Mouse (Mus musculus) MEL (cell line): ENCODE measurements at regions not wholly inside any gene's neighbourhood (a gene's known extent, or its start where the extent isn't known, plus 50 kb on each side); places are given as distances from the start of the nearest gene placed in this dataset.
"Not testable (repeated sequence)": the region's sequence is repeated elsewhere in the genome, so short reads cannot be mapped to it uniquely, and the experiment has no call there.

Experiments
- DNase-seq: peaks from one replicate; pipeline ENCODE4 v3.0.0; 2011; ENCODE audit warnings: low read depth, low spot score
- H3K27ac ChIP-seq: 2 replicates; pipeline ENCODE4 v1.5.1; 2012; ENCODE audit warnings: low read depth, mild to moderate bottlenecking, control low read depth, low read length, moderate library complexity; ENCODE audit not compliant: control insufficient read depth
- H3K27me3 ChIP-seq, 2 experiments: fragments of 150-350 bp in 1 of 2; sonication (generic) in 1 of 2; 2 replicates each; pipeline ENCODE4 v1.6.1; 2012; ENCODE audit warnings: low read length in 2 of 2, mild to moderate bottlenecking in 2 of 2, improper control_type of control experiment in 1 of 2, moderate library complexity in 1 of 2; ENCODE audit not compliant: insufficient read depth in 2 of 2, control insufficient read depth in 1 of 2
- H3K36me3 ChIP-seq, 2 experiments: 2 replicates each; pipeline ENCODE4 v1.6.1; 2012 to 2014; ENCODE audit warnings: low read length in 2 of 2, improper control_type of control experiment in 1 of 2, inconsistent platforms in 1 of 2, mild to moderate bottlenecking in 1 of 2; ENCODE audit not compliant: insufficient read depth in 2 of 2, control insufficient read depth in 1 of 2
- H3K4me1 ChIP-seq, 2 experiments: fragments of 150-350 bp in 1 of 2; sonication (generic) in 1 of 2; 2 replicates each; pipeline ENCODE4 v1.6.1; 2012; ENCODE audit warnings: low read length in 2 of 2, improper control_type of control experiment in 1 of 2, mild to moderate bottlenecking in 1 of 2; ENCODE audit not compliant: insufficient read depth in 2 of 2, control insufficient read depth in 1 of 2
- H3K4me3 ChIP-seq, 2 experiments: fragments of 150-350 bp in 1 of 2; sonication (generic) in 1 of 2; 2 replicates each; pipeline ENCODE4 v1.5.1; 2012; ENCODE audit warnings: low read depth in 2 of 2, low read length in 2 of 2, mild to moderate bottlenecking in 2 of 2, moderate library complexity in 2 of 2, control low read depth in 1 of 2, improper control_type of control experiment in 1 of 2; ENCODE audit not compliant: control insufficient read depth in 1 of 2, insufficient read depth in 1 of 2
- H3K79me2 ChIP-seq: 2 replicates; pipeline ENCODE4 v1.6.1; 2012; ENCODE audit warnings: mild to moderate bottlenecking, low read length, moderate library complexity; ENCODE audit not compliant: control insufficient read depth, poor library complexity, insufficient read depth
- H3K9ac ChIP-seq: 2 replicates; pipeline ENCODE4 v1.6.1; 2012; ENCODE audit warnings: low read depth, mild to moderate bottlenecking, control low read depth, low read length, moderate library complexity; ENCODE audit not compliant: control insufficient read depth, poor library complexity, severe bottlenecking
- H3K9me3 ChIP-seq: fragments of 150-350 bp; sonication (generic); replicated peaks from 2 replicates; pipeline ENCODE4 v1.6.1; 2012; ENCODE audit warnings: mild to moderate bottlenecking, low read length, improper control_type of control experiment, moderate library complexity; ENCODE audit not compliant: insufficient read depth
- BHLHE40 ChIP-seq: IDR thresholded peaks from 2 replicates; pipeline ENCODE4 v1.6.1; 2012; ENCODE audit warnings: low read depth, mild to moderate bottlenecking, inconsistent platforms, low read length, improper control_type of control experiment, borderline replicate concordance
- EP300 ChIP-seq, 2 experiments: IDR thresholded peaks; 2 replicates each; pipeline ENCODE4 v1.6.1; 2011; ENCODE audit warnings: improper control_type of control experiment in 2 of 2, low read length in 2 of 2, low read depth in 1 of 2, mild to moderate bottlenecking in 1 of 2
- ETS1 ChIP-seq: IDR thresholded peaks from 2 replicates; pipeline ENCODE4 v1.6.1; 2012; ENCODE audit warnings: low read depth, mild to moderate bottlenecking, inconsistent platforms, low read length, improper control_type of control experiment, moderate library complexity
- KAT2A ChIP-seq: conservative IDR thresholded peaks from 2 replicates; pipeline ENCODE4 v1.6.1; 2012; ENCODE audit warnings: low read depth, low read length, improper control_type of control experiment, inconsistent platforms
- MEF2A ChIP-seq: IDR thresholded peaks from 2 replicates; pipeline ENCODE4 v1.6.1; 2014; ENCODE audit warnings: low read depth, mild to moderate bottlenecking, inconsistent platforms, low read length, improper control_type of control experiment; ENCODE audit not compliant: poor library complexity, insufficient replicate concordance, severe bottlenecking; ENCODE audit errors: extremely low read depth
- MYB ChIP-seq: IDR thresholded peaks from 2 replicates; pipeline ENCODE4 v1.6.1; 2011; ENCODE audit warnings: mild to moderate bottlenecking, low read depth, low read length, improper control_type of control experiment
- MYC ChIP-seq: IDR thresholded peaks from 2 replicates; pipeline ENCODE4 v1.6.1; 2011; ENCODE audit warnings: low read depth, mild to moderate bottlenecking, low read length, improper control_type of control experiment, moderate library complexity
- RCOR1 ChIP-seq: IDR thresholded peaks from 2 replicates; pipeline ENCODE4 v1.6.1; 2012; ENCODE audit warnings: low read depth, mild to moderate bottlenecking, inconsistent platforms, low read length, improper control_type of control experiment
- TBP ChIP-seq: IDR thresholded peaks from 2 replicates; pipeline ENCODE4 v1.8.0; 2011; ENCODE audit warnings: low read depth, low read length, improper control_type of control experiment
- TCF12 ChIP-seq: IDR thresholded peaks from 2 replicates; pipeline ENCODE4 v1.6.1; 2014; ENCODE audit warnings: low read depth, mild to moderate bottlenecking, inconsistent platforms, low read length, improper control_type of control experiment, moderate library complexity
- USF2 ChIP-seq, 2 experiments: IDR thresholded peaks; 2 replicates each; pipeline ENCODE4 v1.6.1; 2011 to 2012; ENCODE audit warnings: improper control_type of control experiment in 2 of 2, low read length in 2 of 2, borderline replicate concordance in 1 of 2, inconsistent platforms in 1 of 2, low read depth in 1 of 2, mild to moderate bottlenecking in 1 of 2; ENCODE audit not compliant: insufficient read depth in 1 of 2
- ZC3H11A ChIP-seq: IDR thresholded peaks from 2 replicates; pipeline ENCODE4 v1.6.1; 2012; ENCODE audit warnings: low read depth, mild to moderate bottlenecking, inconsistent platforms, low read length, improper control_type of control experiment
- ZKSCAN1 ChIP-seq: IDR thresholded peaks from 2 replicates; pipeline ENCODE4 v1.6.1; 2012; ENCODE audit warnings: low read depth, mild to moderate bottlenecking, inconsistent platforms, low read length, improper control_type of control experiment, moderate library complexity
- ZMIZ1 ChIP-seq: IDR thresholded peaks from 2 replicates; pipeline ENCODE4 v1.6.1; 2012; ENCODE audit warnings: low read depth, mild to moderate bottlenecking, inconsistent platforms, low read length, improper control_type of control experiment, moderate library complexity

- Histone ChIP-seq H3K9me3 (no peaks in the 10 kb centered on the region), H3K27ac (no peak overlapping the region), H3K9ac (no peak overlapping the region), H3K4me1 (no peaks in the 10 kb centered on the region), H3K36me3 (no peaks in the 10 kb centered on the region), H3K79me2 (no peaks in the 10 kb centered on the region), H3K4me3 (no peak overlapping the region), H3K27me3 (no peaks in the 10 kb centered on the region)
- DNase-seq = peak; percentile 3
- TF ChIP-seq BHLHE40 (no peak), MYC (no peak), KAT2A (no peak), MEF2A (no peak), TCF12 (no peak), ZMIZ1 (no peak), RCOR1 (no peak), MYB (no peak), ETS1 (no peak), ZKSCAN1 (no peak), ZC3H11A (no peak)
Observed at GRCm38 (mm10) chr17:3023426-3023825, 91.3 kb upstream of the Scaf8 start.

DNA sequence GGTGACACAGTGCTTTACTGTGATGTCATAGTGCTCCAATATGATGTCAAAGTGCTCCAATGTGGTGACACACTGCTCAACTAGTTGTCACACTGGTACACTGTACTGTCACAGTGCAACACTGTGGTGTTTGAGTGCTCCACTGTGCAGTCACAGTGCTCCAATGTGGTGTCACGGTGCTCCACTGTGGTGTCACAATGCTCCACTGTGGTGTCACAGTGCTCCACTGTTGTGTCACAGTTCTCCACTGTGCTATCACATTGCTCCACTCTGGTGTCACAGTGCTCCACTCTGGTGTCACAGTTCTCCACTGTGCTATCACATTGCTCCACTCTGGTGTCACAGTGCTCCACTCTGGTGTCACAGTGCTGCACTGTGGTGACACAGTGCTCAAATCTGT, 87.9 kb upstream of the Scaf8 start:
- H3K27ac ChIP-seq, H3K9ac ChIP-seq, H3K79me2 ChIP-seq, H3K36me3 ChIP-seq, H3K9me3 ChIP-seq, H3K4me3 ChIP-seq, H3K27me3 ChIP-seq, H3K4me1 ChIP-seq, DNase-seq: not testable (repeated sequence)

GRCm38 (mm10) chr17:3027376-3027775, 87.4 kb upstream of the Scaf8 start:
- peak; percentile 9 for DNase-seq
- no peaks in the 10 kb centered on the region for H3K79me2 ChIP-seq
- no peak overlapping the region for H3K27ac ChIP-seq
- TF ChIP-seq USF2 (IDR thresholded peaks at IDR 0.05; ENCODE audit: borderline replicate concordance in 1 of 2, insufficient read depth in 1 of 2, low read depth in 1 of 2, low read length in 2 of 2) = no peak
- TF ChIP-seq TBP = no peak
- TF ChIP-seq EP300 (IDR thresholded peaks at IDR 0.05; ENCODE audit: low read depth in 1 of 2, low read length in 2 of 2) = no peak
- TF ChIP-seq, all 39 proteins: peak for 0
- no peak overlapping the region for H3K4me3 ChIP-seq
- no peaks in the 10 kb centered on the region for H3K4me1 ChIP-seq
- H3K27me3 ChIP-seq = no peaks in the 10 kb centered on the region
- H3K36me3 ChIP-seq = no peaks in the 10 kb centered on the region
- H3K9me3 ChIP-seq = no peaks in the 10 kb centered on the region
- H3K9ac ChIP-seq = no peak overlapping the region

DNA sequence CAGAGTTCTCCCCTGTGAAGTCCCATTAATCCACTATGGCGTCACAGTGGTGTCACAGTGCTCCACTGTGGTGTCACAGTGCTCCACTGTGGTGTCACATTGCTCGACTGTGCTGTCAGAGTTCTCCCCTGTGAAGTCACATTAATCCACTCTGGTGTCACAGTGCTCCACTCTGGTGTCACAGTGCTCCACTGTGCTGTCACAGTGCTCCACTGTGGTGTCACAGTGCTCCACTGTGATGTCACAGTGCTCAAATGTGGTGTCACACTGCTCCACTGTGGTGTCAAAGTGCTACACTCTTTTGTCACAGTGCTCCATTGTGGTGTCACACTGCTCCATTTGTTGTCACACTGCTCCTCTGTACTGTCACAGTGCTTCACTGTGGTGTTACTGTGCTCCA, 85.0 kb upstream of the Scaf8 start:
- not testable (repeated sequence) for H3K36me3 ChIP-seq, H3K4me3 ChIP-seq, H3K27ac ChIP-seq, H3K27me3 ChIP-seq, H3K79me2 ChIP-seq, H3K9ac ChIP-seq, H3K9me3 ChIP-seq, DNase-seq, H3K4me1 ChIP-seq
